Mouse (Mus musculus) ovary, postnatal 36 days (tissue): ENCODE data around the gene Dab2ip.

Experiments used
- DNase-seq: peaks from one replicate; pipeline ENCODE4 v3.0.0; 2022; ENCODE audit warnings: low spot score, mixed read lengths

The Dab2ip gene

DNA sequence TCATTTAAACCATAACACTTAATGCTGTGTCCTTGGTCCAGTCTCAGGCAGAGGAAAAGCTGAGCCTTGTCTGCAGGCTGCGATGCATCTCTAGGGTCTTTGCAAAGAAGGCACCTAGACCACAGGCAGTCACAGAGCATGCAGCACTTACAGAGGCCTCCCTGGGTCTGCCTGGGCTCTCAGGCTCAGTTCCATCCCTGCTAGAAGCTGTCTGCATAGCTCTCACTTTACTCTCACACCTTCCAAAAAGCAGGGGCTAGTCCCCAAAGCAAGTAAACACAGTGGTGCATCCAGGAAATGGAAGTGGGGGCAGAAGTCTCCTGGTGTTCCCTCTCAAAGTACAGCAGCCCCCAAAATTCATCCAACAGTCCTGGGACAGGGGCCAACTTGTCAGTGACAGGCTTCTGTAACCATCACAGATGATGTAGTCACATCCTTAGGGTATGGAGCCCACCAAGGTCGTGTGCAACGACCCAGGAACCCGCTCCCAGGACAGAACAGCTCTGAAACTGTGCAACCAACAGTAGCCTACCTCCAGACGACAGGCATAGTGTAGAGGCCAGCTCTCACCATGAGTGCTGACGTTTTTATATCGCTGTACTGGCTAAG, 192.6 kb downstream of the Dab2ip start:
- DNase-seq = no peak

GRCm38 (mm10) chr2:35751781-35752505, 193.9 kb downstream of the Dab2ip start:
- DNase-seq = no peak

GRCm38 (mm10) chr2:35756467-35756866, 198.4 kb downstream of the Dab2ip start:
- DNase-seq = no peak

DNA sequence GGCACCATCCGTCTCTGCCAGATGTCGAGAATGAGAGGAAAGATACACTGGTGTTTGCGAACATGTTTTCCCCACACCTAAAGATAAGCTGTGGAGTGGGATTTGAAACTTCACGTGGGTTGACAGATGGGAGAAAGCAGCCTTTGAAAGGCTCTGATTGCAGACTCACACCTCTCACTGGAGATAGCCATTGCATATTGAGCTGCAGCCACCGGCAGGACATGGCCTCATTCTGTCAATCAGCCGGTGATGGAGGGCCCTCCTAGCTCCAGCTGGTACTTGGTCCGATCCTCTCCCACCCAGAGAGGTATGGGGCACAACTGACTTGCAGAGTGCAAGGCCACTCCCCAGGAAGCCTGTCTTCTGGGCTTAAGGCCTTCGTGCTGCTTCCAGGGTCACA, 202.3 kb downstream of the Dab2ip start:
- no peak for DNase-seq

GRCm38 (mm10) chr2:35760867-35761266, 202.8 kb downstream of the Dab2ip start:
- no peak for DNase-seq

GRCm38 (mm10) chr2:35761458-35761857, 203.4 kb downstream of the Dab2ip start:
- no peak for DNase-seq

GRCm38 (mm10) chr2:35763818-35764217, 205.8 kb downstream of the Dab2ip start:
- DNase-seq = no peak

DNA sequence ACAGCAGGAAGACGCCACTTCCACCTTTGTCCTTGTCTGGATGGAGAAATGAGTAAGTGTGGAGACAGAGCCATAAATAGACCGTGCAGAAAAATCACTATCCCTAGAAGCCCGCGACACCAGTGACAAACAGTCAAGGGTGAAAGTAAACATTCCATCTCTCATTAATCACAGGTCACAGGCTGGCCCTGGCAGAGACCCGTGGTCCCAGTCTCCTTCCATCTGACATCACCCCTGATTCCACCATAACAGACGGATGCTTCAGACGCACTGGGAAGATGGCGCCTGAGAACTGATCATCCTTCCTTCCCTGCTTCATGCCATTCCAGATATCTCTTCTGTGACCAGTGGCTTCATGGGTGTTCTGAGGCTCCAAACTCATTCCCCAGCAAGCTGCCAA, 206.3 kb downstream of the Dab2ip start:
- DNase-seq = no peak

DNA sequence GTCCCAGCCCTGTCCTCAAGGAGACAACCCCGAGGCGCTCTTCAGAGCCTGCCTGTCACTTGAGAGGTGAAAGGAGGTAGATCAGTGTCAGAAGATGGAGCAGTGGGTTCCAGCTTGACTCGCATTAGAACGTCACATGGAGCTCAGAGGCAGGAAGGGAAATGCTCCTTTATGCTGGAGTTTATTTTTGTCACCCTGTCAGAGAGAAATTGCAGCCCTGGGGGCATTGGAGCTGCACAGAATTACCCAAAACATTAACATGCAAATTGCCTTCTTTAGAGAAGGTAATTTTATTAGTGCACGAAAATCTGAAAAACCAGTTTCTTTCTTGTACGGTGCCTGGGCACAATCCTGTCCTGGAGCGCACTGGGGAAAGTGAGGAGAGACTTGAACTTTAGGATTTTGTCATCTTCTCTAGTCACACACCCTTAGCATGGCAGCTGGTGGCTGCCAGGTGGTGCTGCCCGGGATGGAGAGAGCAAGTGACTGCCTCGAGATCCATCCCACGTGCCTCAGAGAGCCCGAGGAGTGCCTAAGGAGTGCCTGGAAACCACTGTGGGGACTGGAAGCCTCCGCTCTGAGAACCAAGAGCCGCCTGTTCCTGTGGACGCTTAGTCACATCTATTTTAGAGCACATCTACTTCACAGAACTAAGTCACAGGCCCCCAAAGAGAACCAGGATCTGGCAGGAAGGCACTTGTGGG, 209.9 kb downstream of the Dab2ip start:
- no peak for DNase-seq

DNA sequence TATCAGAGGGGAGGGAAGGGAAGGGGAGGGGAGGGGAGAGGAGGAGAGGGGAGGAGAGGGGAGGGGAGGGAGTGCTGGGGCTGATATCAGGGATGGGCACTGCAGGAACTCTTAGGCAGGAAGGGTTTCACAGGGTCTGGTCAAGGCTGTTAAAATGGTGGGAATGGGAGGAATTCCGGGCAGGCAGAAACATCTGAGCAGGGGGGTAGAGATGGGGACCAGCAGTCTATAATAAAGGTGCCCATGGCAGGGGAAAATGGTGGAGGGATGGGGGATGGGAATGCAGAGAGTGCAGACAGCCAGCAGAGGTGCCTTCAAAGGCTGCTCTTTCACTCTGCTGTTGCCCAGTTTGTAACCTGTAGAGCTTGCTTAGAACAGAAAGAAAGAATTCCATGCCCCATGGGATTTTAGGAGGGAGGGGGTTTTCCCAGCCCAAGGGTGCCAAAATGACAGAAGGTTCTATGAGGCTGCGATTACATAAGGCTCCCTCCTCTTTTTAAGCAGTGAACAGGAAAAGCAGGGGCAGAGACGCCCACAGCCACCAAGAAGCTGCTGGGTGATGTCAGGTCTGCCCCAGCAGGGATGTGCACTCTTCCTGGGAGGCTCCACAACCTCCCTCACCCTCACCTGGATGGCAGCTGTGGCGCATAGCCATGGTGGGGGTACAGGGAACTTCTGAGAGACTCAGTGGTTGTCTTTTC, 210.6 kb downstream of the Dab2ip start:
- no peak for DNase-seq

DNA sequence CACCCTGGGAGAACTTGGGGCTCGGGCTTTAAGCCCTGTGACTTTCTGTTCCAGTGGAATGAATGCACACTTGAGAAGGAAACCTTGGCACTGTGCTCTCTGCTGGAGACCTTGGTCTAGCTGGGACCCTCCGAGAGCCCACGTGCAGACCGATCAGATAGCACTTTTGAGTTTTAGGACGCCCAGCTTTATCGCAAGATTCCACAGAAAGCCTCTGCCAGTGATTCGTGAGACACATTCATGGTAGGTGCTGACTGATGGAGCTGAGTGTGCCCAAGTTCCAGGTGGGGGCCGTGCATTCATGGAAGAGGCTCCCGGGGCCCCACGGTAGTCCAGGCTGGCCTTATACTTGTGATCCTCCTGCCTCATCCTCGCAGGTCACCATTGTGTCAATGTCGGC, 211.3 kb downstream of the Dab2ip start:
- DNase-seq = no peak

GRCm38 (mm10) chr2:35770541-35770940, 212.5 kb downstream of the Dab2ip start:
- DNase-seq = no peak

- no peak for DNase-seq
These were observed 217.6 kb downstream of the Dab2ip start for GRCm38 (mm10) chr2:35775651-35776055.

DNA sequence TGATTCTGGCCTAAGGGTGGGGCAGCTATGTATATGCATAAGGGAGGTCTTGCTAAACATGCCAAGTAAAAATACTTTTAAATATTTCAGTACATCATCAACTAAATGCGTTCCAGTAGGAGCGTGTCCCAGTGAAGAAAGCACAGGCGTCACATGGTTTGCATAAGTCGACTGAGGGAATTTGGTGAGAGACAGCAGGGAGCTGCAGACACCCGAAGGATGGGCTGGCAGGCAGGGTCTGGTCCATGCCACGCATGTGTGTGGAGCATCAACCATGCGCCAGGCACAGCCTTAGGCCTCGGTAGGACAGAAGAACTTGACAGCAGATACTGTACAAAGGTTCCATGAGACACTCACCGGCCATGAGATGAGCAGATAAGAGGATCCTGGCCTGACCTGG, 218.9 kb downstream of the Dab2ip start:
- DNase-seq = no peak

DNA sequence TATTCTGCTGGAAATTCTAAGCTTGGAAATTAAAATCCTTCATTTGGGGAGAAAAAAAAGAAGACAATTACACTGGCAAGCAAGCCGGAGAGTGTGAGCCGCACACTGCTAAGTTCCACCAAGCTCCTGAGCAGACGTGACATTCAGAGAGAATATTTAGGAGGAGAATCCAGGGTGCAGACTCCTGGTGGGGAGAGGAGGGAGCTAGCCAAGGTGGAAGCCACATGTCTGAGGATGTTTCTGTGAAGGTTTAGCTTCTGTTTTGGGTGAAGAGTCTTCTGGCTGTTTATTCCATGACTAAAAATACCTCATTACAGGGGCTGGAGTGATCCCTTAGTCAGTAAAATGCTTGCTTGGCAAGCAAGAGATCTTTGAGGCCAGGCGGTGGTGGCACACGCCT, 221.2 kb downstream of the Dab2ip start:
- DNase-seq = no peak
